ENCODE assay signal across 9 mouse cellular contexts in the genomic region with DNA sequence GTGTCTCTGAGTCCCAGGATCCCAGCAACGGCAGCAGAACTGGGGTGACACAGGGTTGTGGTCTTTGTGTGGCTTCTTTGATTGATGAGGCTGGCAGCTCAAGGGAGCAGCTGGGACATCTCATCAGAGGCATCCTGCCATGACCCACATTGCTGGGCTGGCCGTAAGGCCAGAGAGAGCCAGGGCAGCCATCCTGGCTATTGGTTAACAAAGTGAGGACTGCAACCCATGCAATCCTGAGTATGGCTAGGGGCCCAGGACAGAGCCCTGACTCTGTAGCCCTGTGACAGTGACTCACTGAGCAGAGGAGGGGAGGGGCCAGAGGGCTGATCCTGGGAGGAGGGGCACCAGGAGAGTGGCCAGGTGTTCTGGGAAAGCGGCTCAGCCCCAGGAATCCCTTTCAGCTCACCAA. TPM values are rescaled to one million over a fixed set of nuclear protein-coding genes. Genes with fewer than 3 reads are reported as not detected.
DNase-seq lines count a peak whose midpoint lies in the region.
"Had no signal": no experiment of that assay in that cellular context is flagged by ENCODE, and none has a peak within 500 bp of the region (broad histone marks: within the 10 kb centered on the region; RNA-seq: fewer than 3 reads in every experiment).

No protein-coding gene starts in this region.

- peak; percentile 32 for DNase-seq in embryo, embryonic 10.5 days (ENCODE audit: low spot score)
- no peak for DNase-seq in embryo, embryonic 10 days (ENCODE audit: low spot score)
- DNase-seq in brain, adult 2 months (ENCODE audit: low read depth, low spot score) = peak; percentile 7
- DNase-seq in kidney, adult 9 months = peak; percentile 89
- DNase-seq in lung, postnatal 25 days (ENCODE audit: low spot score) = peak; percentile 10
- DNase-seq in frontal cortex, postnatal 14 days (ENCODE audit: low spot score in 2 of 2) = no peak
- no peak for DNase-seq in urinary bladder, adult 2 months (ENCODE audit: low spot score)
- DNase-seq in urinary bladder, postnatal 4 days (ENCODE audit: low spot score in 2 of 2) = no peak

RNA-seq across cellular contexts. Expression of gene Stra6l, which starts 3.2 kb away (rescaled TPM):
- 0.39 and 0.57 TPM in 2 replicates for polyA plus RNA-seq in urinary bladder, adult 2 months (2012; rRNA removed)

RNA-seq across cellular contexts. Expression of gene Igfbpl1, which starts 24.9 kb away (rescaled TPM):
- 0.03 TPM in 1 of 2 replicates, not detected in the other for polyA plus RNA-seq in urinary bladder, adult 2 months (2012; rRNA removed)

RNA-seq across cellular contexts. Expression of gene Ccdc180, which starts 38.5 kb away (rescaled TPM):
- 0.03 and 0.06 TPM in 2 replicates for polyA plus RNA-seq in urinary bladder, adult 2 months (2012; rRNA removed)
- polyA plus RNA-seq: large intestine, adult 2 months had no signal

RNA-seq across cellular contexts. Expression of gene Aldh1b1, which starts 52.8 kb away (rescaled TPM):
- polyA plus RNA-seq in urinary bladder, adult 2 months (2012; rRNA removed) = 22.8 and 28.5 TPM in 2 replicates

Comparison
In these comparisons a context has a peak if more than half of its experiments do, and no peak if none do; other contexts are left out.
1. DNase-seq: peak in embryo, embryonic 10.5 days (single experiment), brain, adult 2 months (single experiment), kidney, adult 9 months (single experiment) and lung, postnatal 25 days (single experiment); none in embryo, embryonic 10 days (single experiment), frontal cortex, postnatal 14 days (0 of 2), urinary bladder, adult 2 months (single experiment) and urinary bladder, postnatal 4 days (0 of 2).